Mouse (Mus musculus): ENCODE results near the gene Cgnl1.

Cgnl1 gene

DNA sequence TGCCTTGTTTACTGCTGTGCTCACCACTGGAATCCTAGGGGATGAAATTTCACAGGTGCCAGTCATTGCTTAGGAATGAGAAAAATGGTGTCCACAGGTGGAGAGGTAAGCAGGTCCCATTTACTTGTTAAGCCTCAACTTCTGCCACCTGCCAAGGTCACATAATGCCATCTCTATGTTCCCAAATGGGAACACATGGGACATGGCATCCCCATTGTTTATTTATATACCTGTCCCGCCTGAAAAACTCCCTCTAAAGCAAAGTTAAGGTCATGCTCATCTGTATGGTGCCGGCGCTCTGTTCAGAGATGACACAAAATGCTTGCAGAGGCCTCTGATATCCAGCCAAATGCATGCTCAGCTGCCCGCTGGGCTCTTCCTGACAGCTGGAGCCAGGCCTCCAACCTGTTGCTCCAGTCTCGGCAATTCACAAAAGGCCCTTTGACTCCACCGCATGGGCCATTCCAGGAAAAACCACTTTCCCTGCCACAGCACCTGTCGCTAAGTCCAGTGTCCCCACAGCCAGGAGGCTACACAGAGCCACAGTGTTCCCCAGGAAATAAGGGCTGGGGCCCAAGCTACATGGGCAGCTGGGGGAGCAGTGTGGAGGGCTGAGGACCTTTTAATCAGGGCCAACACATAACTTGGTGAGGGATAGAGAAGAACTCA lies 192.4 kb downstream of the Cgnl1 start:
- DNase-seq (ENCODE audit: low read depth, low spot score), result no peak

Data from ES-CJ7 (cell line).